Mouse (Mus musculus): ENCODE measurements around the gene Wdsub1. TPM values are rescaled to one million over a fixed set of nuclear protein-coding genes. Genes with fewer than 3 reads are reported as not detected.

Gene Wdsub1
- polyA plus RNA-seq, 1 experiment = 28.0 TPM

DNA sequence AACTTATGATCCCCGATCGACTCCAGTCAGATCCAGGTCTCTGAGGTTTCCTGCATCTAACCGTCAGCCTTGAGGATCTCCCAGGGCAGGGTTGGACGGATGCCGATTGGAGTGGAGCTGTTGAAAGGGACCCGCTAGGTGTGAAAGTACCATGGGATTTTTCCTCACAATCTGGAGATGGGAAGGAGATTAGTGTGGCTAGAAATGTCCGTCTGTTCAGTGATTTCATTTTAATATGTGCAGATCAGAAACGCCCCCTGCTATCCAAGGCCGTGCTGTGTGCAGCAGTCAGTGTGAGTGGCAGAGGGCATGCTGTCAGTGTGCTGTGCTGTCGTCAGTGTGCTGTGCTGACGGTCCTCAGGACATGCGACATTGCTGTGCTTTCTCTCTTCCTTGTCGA, 68.9 kb downstream of the Wdsub1 start:
- Histone ChIP-seq H3K27ac (ENCODE audit: insufficient read depth, low read length) (no peak overlapping the region), H3K4me3 (ENCODE audit: insufficient read depth, low read length) (no peak overlapping the region), H3K4me1 (ENCODE audit: control insufficient read depth, insufficient read depth, low read length) (no peaks in the 10 kb centered on the region)
- no peak for TF ChIP-seq CTCF (IDR thresholded peaks at IDR 0.05; ENCODE audit: extremely low read depth, insufficient read depth, low read length)
- no peak for TF ChIP-seq POLR2A (IDR thresholded peaks at IDR 0.05; ENCODE audit: extremely low read depth, insufficient read depth, low read length)

DNA sequence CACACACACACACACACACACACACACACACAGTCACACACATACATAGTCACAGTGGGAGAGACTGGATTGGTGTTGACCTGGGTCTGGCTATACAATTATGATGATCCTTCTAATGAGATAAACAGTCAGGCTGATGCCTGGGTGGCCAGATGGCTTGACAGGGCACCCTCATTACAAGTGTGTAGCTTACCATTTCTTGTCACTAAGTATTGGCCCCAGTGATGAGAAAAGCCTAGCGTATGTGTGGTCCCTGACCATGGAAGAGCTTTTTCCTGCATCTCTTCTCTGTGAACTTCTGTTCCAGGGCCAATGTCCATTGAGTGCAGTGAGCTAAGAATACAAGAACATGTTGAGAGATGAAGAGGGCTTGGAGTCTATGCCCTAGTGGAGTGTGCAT, 69.8 kb downstream of the Wdsub1 start:
- no peak overlapping the region for H3K4me3 ChIP-seq (ENCODE audit: insufficient read depth, low read length)
- H3K27ac ChIP-seq (ENCODE audit: insufficient read depth, low read length) = no peak overlapping the region
- no peak for TF ChIP-seq POLR2A (IDR thresholded peaks at IDR 0.05; ENCODE audit: extremely low read depth, insufficient read depth, low read length)
- TF ChIP-seq CTCF (IDR thresholded peaks at IDR 0.05; ENCODE audit: extremely low read depth, insufficient read depth, low read length) = no peak
- H3K4me1 ChIP-seq (ENCODE audit: control insufficient read depth, insufficient read depth, low read length) = no peaks in the 10 kb centered on the region

DNA sequence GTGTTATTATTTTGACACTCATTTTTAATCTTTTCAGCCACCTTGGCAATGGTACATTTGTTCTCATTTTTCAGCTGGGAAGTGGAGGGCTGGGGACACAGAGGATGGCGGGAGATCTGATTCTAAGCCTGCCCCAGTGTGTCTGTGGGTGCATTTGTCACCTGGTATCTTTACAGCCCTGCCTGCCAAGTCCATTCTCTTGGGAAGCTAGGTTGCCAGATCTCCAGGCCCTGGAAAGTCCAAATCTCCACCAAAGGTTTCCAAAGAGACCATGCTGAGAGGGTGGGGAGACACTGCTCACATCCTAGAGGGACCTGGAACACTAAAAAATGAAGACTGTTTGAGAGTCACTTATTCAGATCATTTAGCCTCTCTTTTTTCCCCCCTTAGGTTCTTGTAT, 71.1 kb downstream of the Wdsub1 start:
- Histone ChIP-seq H3K27ac (ENCODE audit: insufficient read depth, low read length) (no peak overlapping the region), H3K4me1 (ENCODE audit: control insufficient read depth, insufficient read depth, low read length) (no peaks in the 10 kb centered on the region), H3K4me3 (ENCODE audit: insufficient read depth, low read length) (no peak overlapping the region)
- no peak for TF ChIP-seq CTCF (IDR thresholded peaks at IDR 0.05; ENCODE audit: extremely low read depth, insufficient read depth, low read length)
- no peak for TF ChIP-seq POLR2A (IDR thresholded peaks at IDR 0.05; ENCODE audit: extremely low read depth, insufficient read depth, low read length)

DNA sequence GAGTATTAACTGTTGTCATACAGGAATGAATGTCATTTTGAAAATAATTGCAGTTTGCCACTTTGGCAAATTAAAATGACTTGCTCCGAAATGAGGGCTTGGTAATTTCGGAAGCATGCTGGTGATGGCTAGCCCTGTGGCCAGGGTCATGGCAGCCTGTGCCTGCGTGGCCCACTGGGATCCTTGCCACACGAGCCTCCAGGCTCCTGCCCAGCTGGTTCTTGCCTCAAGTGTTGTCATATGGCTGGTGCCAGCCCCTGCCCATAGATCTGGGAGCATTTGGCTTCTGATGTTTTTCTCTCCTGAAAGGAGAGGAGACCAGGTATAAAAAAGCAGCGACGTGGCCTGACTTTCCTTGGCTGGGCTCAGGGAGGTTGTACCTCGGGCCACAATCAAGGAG, 72.4 kb downstream of the Wdsub1 start:
- Histone ChIP-seq H3K4me1 (ENCODE audit: control insufficient read depth, insufficient read depth, low read length) (no peaks in the 10 kb centered on the region), H3K27ac (ENCODE audit: insufficient read depth, low read length) (no peak overlapping the region), H3K4me3 (ENCODE audit: insufficient read depth, low read length) (no peak overlapping the region)
- TF ChIP-seq POLR2A (IDR thresholded peaks at IDR 0.05; ENCODE audit: extremely low read depth, insufficient read depth, low read length) (no peak), CTCF (IDR thresholded peaks at IDR 0.05; ENCODE audit: extremely low read depth, insufficient read depth, low read length) (no peak)

DNA sequence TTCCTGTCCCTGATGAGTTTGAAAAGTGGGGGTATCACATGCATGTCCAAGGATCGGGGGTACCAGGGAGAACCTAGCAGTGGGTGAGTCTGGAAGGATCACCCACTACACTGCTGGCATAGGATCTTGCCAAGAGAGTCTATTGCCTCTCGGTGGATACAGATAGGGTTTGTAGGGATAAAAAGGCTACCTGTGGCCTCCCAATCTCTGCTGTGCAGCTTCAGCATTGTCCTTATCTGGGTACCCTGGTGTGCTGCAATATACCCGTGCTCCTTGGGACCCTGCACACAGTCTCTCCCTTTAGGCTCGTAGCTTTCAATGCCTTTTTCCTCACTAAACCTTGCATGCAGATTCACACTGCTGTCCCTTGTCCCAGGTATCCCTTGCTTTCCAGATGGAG, 73.8 kb downstream of the Wdsub1 start:
- TF ChIP-seq CTCF (IDR thresholded peaks at IDR 0.05; ENCODE audit: extremely low read depth, insufficient read depth, low read length) (no peak), POLR2A (IDR thresholded peaks at IDR 0.05; ENCODE audit: extremely low read depth, insufficient read depth, low read length) (no peak)

DNA sequence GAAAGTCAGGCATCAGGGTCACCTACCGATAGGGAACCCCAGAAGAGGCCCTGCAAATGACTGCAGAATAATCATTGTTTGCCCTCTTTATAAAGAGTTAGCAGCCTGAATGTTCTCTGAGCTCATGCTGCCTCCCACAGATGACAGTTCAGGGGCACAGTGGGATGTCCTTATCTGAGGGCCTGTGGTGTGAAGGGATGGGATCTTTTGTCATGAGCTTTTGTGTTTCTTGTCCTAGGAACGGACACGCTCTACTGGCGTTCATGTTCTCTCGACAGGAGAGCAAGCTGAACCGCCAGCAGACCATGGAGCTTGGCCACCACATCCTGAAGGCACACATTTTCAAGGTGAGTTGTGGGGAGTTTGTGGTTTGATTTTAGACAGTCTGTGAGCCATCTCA, 76.4 kb downstream of the Wdsub1 start:
- no peak overlapping the region for H3K4me3 ChIP-seq (ENCODE audit: insufficient read depth, low read length)
- H3K27ac ChIP-seq (ENCODE audit: insufficient read depth, low read length) = no peak overlapping the region
- no peaks in the 10 kb centered on the region for H3K4me1 ChIP-seq (ENCODE audit: control insufficient read depth, insufficient read depth, low read length)
- TF ChIP-seq POLR2A (IDR thresholded peaks at IDR 0.05; ENCODE audit: extremely low read depth, insufficient read depth, low read length) = no peak
- no peak for TF ChIP-seq CTCF (IDR thresholded peaks at IDR 0.05; ENCODE audit: extremely low read depth, insufficient read depth, low read length)

More for the DNA sequence above, 73.8 kb downstream of the Wdsub1 start:
- no peak overlapping the region for H3K27ac ChIP-seq (ENCODE audit: insufficient read depth, low read length)
- no peaks in the 10 kb centered on the region for H3K4me1 ChIP-seq (ENCODE audit: control insufficient read depth, insufficient read depth, low read length)
- H3K4me3 ChIP-seq (ENCODE audit: insufficient read depth, low read length) = no peak overlapping the region

DNA sequence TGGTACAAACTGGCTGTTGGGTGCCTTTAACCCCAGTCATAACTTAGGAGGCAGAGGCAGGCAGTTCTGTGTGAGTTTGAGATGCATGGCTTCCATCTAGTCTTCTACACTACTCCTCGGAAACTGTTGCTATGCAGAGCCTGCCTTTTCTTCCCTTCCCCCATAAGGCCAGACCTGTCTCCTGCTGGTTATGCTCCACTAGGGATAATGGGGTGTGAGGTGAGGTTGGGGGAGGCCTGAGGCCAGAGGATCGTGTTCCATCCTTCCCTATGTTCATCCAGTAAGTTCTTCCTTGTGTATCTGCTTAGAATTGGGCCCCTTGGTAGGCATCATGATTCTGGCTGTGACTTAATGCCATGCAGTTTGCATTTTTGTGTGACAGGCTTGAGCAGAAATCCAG, 76.8 kb downstream of the Wdsub1 start:
- TF ChIP-seq POLR2A (IDR thresholded peaks at IDR 0.05; ENCODE audit: extremely low read depth, insufficient read depth, low read length) = no peak
- Histone ChIP-seq H3K4me1 (ENCODE audit: control insufficient read depth, insufficient read depth, low read length) (no peaks in the 10 kb centered on the region), H3K27ac (ENCODE audit: insufficient read depth, low read length) (no peak overlapping the region), H3K4me3 (ENCODE audit: insufficient read depth, low read length) (no peak overlapping the region)

DNA sequence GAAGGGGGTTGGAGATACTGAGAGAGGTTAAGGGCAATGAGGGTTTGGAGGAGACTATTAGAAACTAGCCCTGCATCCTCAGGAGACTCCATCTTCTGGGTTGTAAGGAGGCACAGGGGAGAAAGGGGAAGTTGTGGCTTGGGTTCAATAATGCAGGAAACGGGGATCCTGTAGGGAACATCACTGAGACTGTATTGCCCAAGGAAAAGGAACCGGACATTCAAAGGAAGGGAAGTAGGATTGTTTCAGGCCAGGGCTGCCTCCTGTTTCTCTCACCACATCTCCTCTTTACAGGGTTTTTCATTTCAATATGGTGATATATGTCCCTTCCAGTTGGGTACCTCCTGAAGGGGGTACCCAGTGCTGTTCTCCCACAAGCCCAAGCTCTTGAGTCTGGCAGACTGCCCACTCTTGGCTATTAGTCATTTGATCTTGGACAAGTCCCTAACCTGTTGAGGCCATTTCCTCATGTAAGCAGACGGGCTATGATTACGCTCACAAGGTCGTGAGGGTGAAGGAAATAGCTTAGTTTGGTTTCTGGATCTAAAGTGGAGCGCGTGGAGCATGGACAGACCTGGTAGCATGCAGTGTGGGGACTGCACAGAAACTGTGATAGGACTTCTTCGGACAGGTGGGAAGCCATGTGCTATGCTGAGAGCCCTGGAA, 79.5 kb downstream of the Wdsub1 start:
- Histone ChIP-seq H3K4me3 (ENCODE audit: insufficient read depth, low read length) (no peak overlapping the region), H3K4me1 (ENCODE audit: control insufficient read depth, insufficient read depth, low read length) (no peaks in the 10 kb centered on the region), H3K27ac (ENCODE audit: insufficient read depth, low read length) (no peak overlapping the region)
- TF ChIP-seq CTCF (IDR thresholded peaks at IDR 0.05; ENCODE audit: extremely low read depth, insufficient read depth, low read length) = no peak
- no peak for TF ChIP-seq POLR2A (IDR thresholded peaks at IDR 0.05; ENCODE audit: extremely low read depth, insufficient read depth, low read length)

All from cortical plate, adult 2 months (tissue).